Mouse (Mus musculus) stomach, postnatal 0 days (tissue): ENCODE measurements at regions not wholly inside any gene's neighbourhood (a gene's known extent, or its start where the extent isn't known, plus 50 kb on each side); places are given as distances from the start of the nearest gene placed in this dataset.

ENCODE experiments used
- CTCF ChIP-seq: IDR thresholded peaks from 2 replicates; pipeline ENCODE4 v1.5.1; 2016; ENCODE audit warnings: antibody characterized with exemption, low read depth, mild to moderate bottlenecking, moderate library complexity
- EP300 ChIP-seq: optimal IDR thresholded peaks from 2 replicates; pipeline ENCODE3; 2016; ENCODE audit warnings: antibody characterized with exemption

- TF ChIP-seq CTCF (no peak), EP300 (no peak)
Observed at GRCm38 (mm10) chr6:70103781-70104180, 688.3 kb downstream of the Rpia start.
